Mouse (Mus musculus): ENCODE results near the gene Uba3.
A peak's percentile ranks its signal among the peaks of the same experiment; 100 is the strongest.

The Uba3 gene

GRCm38 (mm10) chr6:97205439-97205885 lies at the start of gene Uba3:
Uba3 (minus strand) TSS chr6:97205647.
- DNase-seq = peak; percentile 99

GRCm38 (mm10) chr6:97252711-97253221 lies 47.3 kb upstream of the Uba3 start, which contains the start of gene Lmod3:
Lmod3 (minus strand) TSS chr6:97252759.
- no peak for DNase-seq

- no peak for DNase-seq
Measured at GRCm38 (mm10) chr6:97252086-97252485, 46.6 kb upstream of the Uba3 start.

GRCm38 (mm10) chr6:97250966-97251365 lies 45.5 kb upstream of the Uba3 start:
- DNase-seq = peak; percentile 46

- no peak for DNase-seq
Measured at GRCm38 (mm10) chr6:97245200-97245599, 39.8 kb upstream of the Uba3 start.

GRCm38 (mm10) chr6:97242522-97242921 lies 37.1 kb upstream of the Uba3 start:
- DNase-seq = no peak

- no peak for DNase-seq
Measured at GRCm38 (mm10) chr6:97240092-97240491, 34.6 kb upstream of the Uba3 start.

GRCm38 (mm10) chr6:97239360-97239759 lies 33.9 kb upstream of the Uba3 start:
- DNase-seq = no peak

GRCm38 (mm10) chr6:97236088-97236487 lies 30.6 kb upstream of the Uba3 start:
- DNase-seq = no peak

GRCm38 (mm10) chr6:97234911-97235668 lies 29.6 kb upstream of the Uba3 start:
- DNase-seq = no peak

GRCm38 (mm10) chr6:97227067-97227847 lies 21.8 kb upstream of the Uba3 start:
- DNase-seq = no peak

- DNase-seq = no peak
Measured at GRCm38 (mm10) chr6:97226083-97226491, 20.6 kb upstream of the Uba3 start.

GRCm38 (mm10) chr6:97224505-97224904 lies 19.1 kb upstream of the Uba3 start:
- no peak for DNase-seq

- no peak for DNase-seq
Measured at GRCm38 (mm10) chr6:97223566-97223965, 18.1 kb upstream of the Uba3 start.

- no peak for DNase-seq
Measured at GRCm38 (mm10) chr6:97222931-97223467, 17.6 kb upstream of the Uba3 start.

GRCm38 (mm10) chr6:97222321-97222720 lies 16.9 kb upstream of the Uba3 start:
- no peak for DNase-seq

- DNase-seq = peak; percentile 80
Measured at GRCm38 (mm10) chr6:97221205-97222025, 16.0 kb upstream of the Uba3 start.

GRCm38 (mm10) chr6:97220672-97221071 lies 15.2 kb upstream of the Uba3 start:
- no peak for DNase-seq

GRCm38 (mm10) chr6:97216154-97216821 lies 10.8 kb upstream of the Uba3 start:
- no peak for DNase-seq

- DNase-seq = peak; percentile 58
Measured at GRCm38 (mm10) chr6:97211981-97212380, 6.5 kb upstream of the Uba3 start.

- DNase-seq = no peak
Measured at GRCm38 (mm10) chr6:97210962-97211601, 5.6 kb upstream of the Uba3 start.

All from layer of hippocampus, adult 9-11 months (tissue).